Mouse (Mus musculus) heart, embryonic 16.5 days (tissue): ENCODE data around the gene Rgl1. TPM values are rescaled to one million over a fixed set of nuclear protein-coding genes. Genes with fewer than 3 reads are reported as not detected.
"Not testable (repeated sequence)": the region's sequence is repeated elsewhere in the genome, so short reads cannot be mapped to it uniquely, and the experiment has no call there.

Experiments used
- ATAC-seq: fragments of 200-750 bp; cut with Nextera tagmentation; replicated peaks from 2 replicates; pipeline ENCODE4 v1.8.0; 2017; ENCODE audit warnings: moderate number of reproducible peaks; ENCODE audit not compliant: insufficient read depth, low FRiP score; ENCODE audit errors: extremely low read depth
- H3K27ac ChIP-seq: fragments of 300-500 bp; sonication (generic); 2 replicates; pipeline ENCODE4 v1.5.1; 2014; ENCODE audit warnings: mild to moderate bottlenecking, low read length, control low read depth, moderate library complexity
- H3K27me3 ChIP-seq: fragments of 300-500 bp; sonication (generic); 2 replicates; pipeline ENCODE4 v1.6.1; 2014; ENCODE audit warnings: low read length, mixed read lengths; ENCODE audit not compliant: control insufficient read depth, insufficient read depth
- H3K36me3 ChIP-seq: fragments of 300-500 bp; sonication (generic); 2 replicates; pipeline ENCODE4 v1.6.1; 2014; ENCODE audit not compliant: control insufficient read depth, insufficient read depth
- H3K4me1 ChIP-seq: fragments of 300-500 bp; sonication (generic); 2 replicates; pipeline ENCODE4 v1.6.1; 2014; ENCODE audit warnings: low read length, mixed read lengths; ENCODE audit not compliant: control insufficient read depth, insufficient read depth
- H3K4me2 ChIP-seq: fragments of 300-500 bp; sonication (generic); 2 replicates; pipeline ENCODE4 v1.6.1; 2014; ENCODE audit warnings: low read depth, mild to moderate bottlenecking, control low read depth, low read length
- H3K4me3 ChIP-seq: fragments of 300-500 bp; sonication (generic); 2 replicates; pipeline ENCODE4 v1.5.1; 2014; ENCODE audit warnings: mild to moderate bottlenecking, control low read depth, low read length
- H3K9ac ChIP-seq: fragments of 300-500 bp; sonication (generic); 2 replicates; pipeline ENCODE4 v1.6.1; 2014; ENCODE audit warnings: low read length, control low read depth
- H3K9me3 ChIP-seq: fragments of 300-500 bp; sonication (generic); replicated peaks from 2 replicates; pipeline ENCODE4 v1.6.1; 2016; ENCODE audit warnings: low read length; ENCODE audit not compliant: control insufficient read depth
- WGBS: fragments of 180-500 bp; shearing (Covaris S2); extraction: QIAGEN DNeasy Blood & Tissue Kit; methylation state at CpG from one replicate; pipeline ENCODE4 v1.1.7; 2014; 5-methylcytosine and 5-hydroxymethylcytosine counted together
- polyA plus RNA-seq: library from polyadenylated mRNA; unstranded; fragments of >200 nt; fragmentation: Nextera tagmentation; extraction: Ambion mirVana; gene quantifications from 2 replicates; pipeline ENCODE4 v1.2.1, GENCODE M21; 2015

The Rgl1 gene
- polyA plus RNA-seq, 1 experiment from 2014 or later = 61.0 TPM

DNA sequence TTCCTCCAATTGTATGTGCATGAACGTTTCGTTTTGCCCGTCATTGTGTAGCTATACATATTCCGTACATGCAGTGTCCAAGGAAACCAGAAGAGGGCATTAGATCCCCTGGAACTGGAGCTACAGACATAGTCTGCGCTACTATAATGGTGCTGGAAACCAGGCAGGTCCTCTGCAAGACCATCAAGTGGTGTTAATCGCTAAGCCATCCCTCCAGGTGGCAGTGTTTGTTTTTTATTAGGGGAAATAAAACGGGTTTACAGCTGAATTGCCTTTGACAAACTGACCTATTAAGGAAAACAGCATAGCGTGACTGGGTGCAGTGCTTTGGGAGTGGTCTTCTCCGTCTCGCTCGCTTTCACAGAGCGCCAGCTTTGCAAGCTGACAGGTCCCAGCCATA is 24.1 kb upstream of the Rgl1 start:
- Histone ChIP-seq H3K4me3 (no peak overlapping the region), H3K4me1 (peaks cover 12% of the 10 kb centered on the region), H3K27me3 (no peaks in the 10 kb centered on the region), H3K9ac (no peak overlapping the region), H3K27ac (peak overlapping the region; percentile 14; the same call in 1 of the 2 replicates), H3K9me3 (peaks cover 3% of the 10 kb centered on the region; the same call in 1 of the 2 replicates), H3K4me2 (0 out of 2 replicates have a peak overlapping the region, but pooled peaks have one; percentile 11), H3K36me3 (no peaks in the 10 kb centered on the region)
- 22% methylated on average over 12 of the region's 12 CpGs for WGBS
- ATAC-seq = peak; percentile 43; the same call in 1 of the 2 replicates

- H3K9me3 ChIP-seq = peaks cover 3% of the 10 kb centered on the region; the same call in 1 of the 2 replicates
- H3K4me3 ChIP-seq = no peak overlapping the region
- H3K4me2 ChIP-seq = no peak overlapping the region
- H3K27ac ChIP-seq = no peak overlapping the region
- H3K4me1 ChIP-seq = peaks cover 12% of the 10 kb centered on the region
- H3K36me3 ChIP-seq = no peaks in the 10 kb centered on the region
- ATAC-seq = no peak
- WGBS = 62% methylated on average over 4 of the region's 4 CpGs
- H3K27me3 ChIP-seq = no peaks in the 10 kb centered on the region
- no peak overlapping the region for H3K9ac ChIP-seq
These were observed 22.0 kb upstream of the Rgl1 start for GRCm38 (mm10) chr1:152788121-152788660.

DNA sequence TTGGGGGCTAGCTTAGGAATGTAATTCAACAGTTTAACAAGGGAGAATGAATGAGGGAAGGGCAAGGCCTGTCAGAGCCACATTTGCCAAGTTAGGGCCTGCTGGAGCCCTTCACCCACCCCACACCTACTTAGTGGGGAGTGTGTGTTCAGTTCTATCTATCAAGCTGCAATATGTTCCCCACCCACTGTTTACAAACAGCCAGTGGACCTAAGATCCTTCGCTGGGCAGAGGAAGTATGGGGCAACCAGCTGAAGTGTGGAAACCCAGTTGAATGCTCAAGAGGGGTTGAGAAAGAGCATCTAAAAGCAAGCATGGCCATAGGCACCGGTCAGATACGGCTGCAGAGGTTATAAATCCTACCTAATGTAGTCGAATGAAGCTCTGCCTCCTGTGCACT is 20.8 kb upstream of the Rgl1 start:
- H3K4me1 ChIP-seq = peaks cover 12% of the 10 kb centered on the region
- no peak for ATAC-seq
- WGBS = 81% methylated on average over 4 of the region's 4 CpGs
- H3K4me3 ChIP-seq = no peak overlapping the region
- no peaks in the 10 kb centered on the region for H3K27me3 ChIP-seq
- H3K4me2 ChIP-seq = no peak overlapping the region
- no peak overlapping the region for H3K27ac ChIP-seq
- H3K36me3 ChIP-seq = no peaks in the 10 kb centered on the region
- peaks cover 3% of the 10 kb centered on the region; the same call in 1 of the 2 replicates for H3K9me3 ChIP-seq
- H3K9ac ChIP-seq = no peak overlapping the region

GRCm38 (mm10) chr1:152785446-152785845 is 19.3 kb upstream of the Rgl1 start:
- not testable (repeated sequence) for ATAC-seq, H3K9ac ChIP-seq, H3K4me1 ChIP-seq, H3K4me3 ChIP-seq, H3K9me3 ChIP-seq, H3K36me3 ChIP-seq, H3K27me3 ChIP-seq, H3K27ac ChIP-seq, H3K4me2 ChIP-seq
- 85% methylated on average over 3 of the region's 3 CpGs for WGBS

GRCm38 (mm10) chr1:152784620-152785019 is 18.5 kb upstream of the Rgl1 start:
- Histone ChIP-seq H3K9me3 (no peaks in the 10 kb centered on the region), H3K4me2 (no peak overlapping the region), H3K27ac (no peak overlapping the region), H3K4me3 (no peak overlapping the region), H3K9ac (no peak overlapping the region), H3K36me3 (no peaks in the 10 kb centered on the region), H3K27me3 (no peaks in the 10 kb centered on the region), H3K4me1 (no peaks in the 10 kb centered on the region)
- 95% methylated on average over 8 of the region's 8 CpGs for WGBS
- ATAC-seq = no peak

GRCm38 (mm10) chr1:152779071-152779737 is 13.1 kb upstream of the Rgl1 start:
- Histone ChIP-seq H3K27ac (no peak overlapping the region), H3K9ac (no peak overlapping the region), H3K4me1 (no peaks in the 10 kb centered on the region), H3K36me3 (peaks cover 10% of the 10 kb centered on the region), H3K27me3 (no peaks in the 10 kb centered on the region), H3K9me3 (no peaks in the 10 kb centered on the region), H3K4me3 (no peak overlapping the region), H3K4me2 (peak overlapping the region; percentile 39; the same call in 1 of the 2 replicates)
- peak; percentile 87 for ATAC-seq
- WGBS = 20% methylated on average over 10 of the region's 10 CpGs

DNA sequence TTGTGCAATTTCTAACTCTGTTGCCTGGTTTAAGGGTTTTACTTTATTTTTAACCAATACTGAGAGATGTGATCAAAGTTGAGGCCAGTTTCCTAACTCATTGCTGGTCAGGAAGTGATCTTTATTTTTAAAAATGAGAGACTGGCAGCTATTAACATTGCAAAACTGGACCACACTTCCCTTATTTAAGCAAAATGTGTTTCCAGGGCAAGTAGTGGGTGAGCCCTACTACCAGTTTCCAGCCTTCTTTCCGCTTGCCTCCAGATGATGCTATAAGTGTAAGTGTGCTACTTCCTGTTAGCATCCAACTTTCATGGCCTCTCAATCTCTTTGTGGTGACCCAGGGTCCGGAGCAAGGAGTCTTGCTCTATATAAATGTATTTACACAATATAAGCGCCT is 8.4 kb upstream of the Rgl1 start:
- H3K9me3 ChIP-seq, ATAC-seq, H3K4me1 ChIP-seq, H3K27me3 ChIP-seq, H3K9ac ChIP-seq, H3K4me3 ChIP-seq, H3K4me2 ChIP-seq, H3K27ac ChIP-seq: not testable (repeated sequence)
- WGBS = 87% methylated on average over 3 of the region's 3 CpGs
- peaks cover 46% of the 10 kb centered on the region for H3K36me3 ChIP-seq

DNA sequence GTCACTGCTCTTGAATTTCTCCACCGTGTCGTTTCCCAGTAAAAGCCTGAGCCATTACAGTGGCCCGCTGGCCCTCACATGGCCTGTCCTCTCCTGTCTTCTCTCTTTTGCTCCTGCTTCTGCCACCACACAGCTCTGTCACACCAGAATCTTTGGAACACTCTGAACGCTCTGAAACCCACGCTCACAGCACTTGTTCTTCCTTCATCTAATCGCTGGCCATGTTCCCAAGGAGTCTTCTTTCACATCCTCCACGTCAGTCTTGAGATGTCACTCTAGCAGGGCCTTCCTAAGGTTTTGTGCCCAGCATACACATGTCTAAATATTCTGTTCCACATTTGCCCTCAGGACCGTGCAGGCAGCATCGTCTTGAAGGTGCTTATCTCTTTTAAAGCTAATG is 4.9 kb upstream of the Rgl1 start:
- ATAC-seq = no peak
- H3K4me3 ChIP-seq = no peak overlapping the region
- H3K27ac ChIP-seq = no peak overlapping the region
- WGBS = 82% methylated on average over 9 of the region's 9 CpGs
- H3K27me3 ChIP-seq = no peaks in the 10 kb centered on the region
- peaks cover 4% of the 10 kb centered on the region; the same call in 1 of the 2 replicates for H3K4me1 ChIP-seq
- H3K4me2 ChIP-seq = no peak overlapping the region
- no peaks in the 10 kb centered on the region for H3K9me3 ChIP-seq
- H3K9ac ChIP-seq = no peak overlapping the region
- peaks cover 49% of the 10 kb centered on the region for H3K36me3 ChIP-seq

GRCm38 (mm10) chr1:152767749-152768488 is 1.8 kb upstream of the Rgl1 start:
- H3K4me2 ChIP-seq = peak overlapping the region; percentile 44
- WGBS = 3% methylated on average over 5 of the region's 5 CpGs
- H3K27ac ChIP-seq = no peak overlapping the region
- no peak overlapping the region for H3K4me3 ChIP-seq
- H3K9ac ChIP-seq = peak overlapping the region; percentile 83; the same call in 1 of the 2 replicates
- H3K4me1 ChIP-seq = peaks cover 8% of the 10 kb centered on the region
- H3K36me3 ChIP-seq = peaks cover 32% of the 10 kb centered on the region
- H3K9me3 ChIP-seq = no peaks in the 10 kb centered on the region
- peaks cover 5% of the 10 kb centered on the region for H3K27me3 ChIP-seq
- peak; percentile 20 for ATAC-seq
